Mouse (Mus musculus) megakaryocyte, embryonic 14.5 days (primary cell): ENCODE measurements around the gene Olfr591.

Experiments used
- FLI1 ChIP-seq: IDR thresholded peaks from 2 replicates; pipeline ENCODE4 v1.6.1; 2012; ENCODE audit warnings: low read length, inconsistent platforms, mixed read lengths
- GATA1 ChIP-seq: IDR thresholded peaks from 3 replicates; pipeline ENCODE4 v1.6.1; 2012; ENCODE audit warnings: mixed read lengths, low read length, inconsistent platforms, borderline replicate concordance

DNA sequence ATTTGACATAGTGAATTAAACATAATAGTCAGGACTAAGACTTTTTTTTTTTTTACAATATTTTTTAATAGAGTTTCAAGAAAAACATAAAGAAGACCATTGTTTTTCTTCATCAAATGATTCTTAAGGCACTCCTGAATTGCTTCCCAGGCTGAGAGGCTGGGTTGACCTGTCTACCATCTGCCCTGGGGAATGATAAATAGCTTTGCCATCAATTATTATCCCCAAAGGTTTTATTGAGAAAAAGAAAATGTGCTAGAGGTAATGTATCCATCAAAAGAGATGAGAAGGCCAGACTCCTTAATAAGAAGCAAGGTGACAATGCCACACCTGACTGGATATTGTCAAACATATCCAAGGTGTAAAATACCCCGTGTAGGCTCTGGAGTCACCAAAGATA is 37.6 kb downstream of the Olfr591 start, which contains the start of gene Olfr588-ps1:
- TF ChIP-seq GATA1 (no peak), FLI1 (no peak)
